Mouse (Mus musculus) liver, postnatal 0 days (tissue): ENCODE data around the gene Ntpcr.

ENCODE experiments used
- CTCF ChIP-seq: sonication (generic); IDR thresholded peaks from 2 replicates; pipeline ENCODE4 v1.5.1; 2016; ENCODE audit warnings: antibody characterized with exemption, low read depth
- EP300 ChIP-seq: IDR thresholded peaks from 2 replicates; pipeline ENCODE4 v1.6.1; 2016; ENCODE audit warnings: antibody characterized with exemption, low read depth, mild to moderate bottlenecking

DNA sequence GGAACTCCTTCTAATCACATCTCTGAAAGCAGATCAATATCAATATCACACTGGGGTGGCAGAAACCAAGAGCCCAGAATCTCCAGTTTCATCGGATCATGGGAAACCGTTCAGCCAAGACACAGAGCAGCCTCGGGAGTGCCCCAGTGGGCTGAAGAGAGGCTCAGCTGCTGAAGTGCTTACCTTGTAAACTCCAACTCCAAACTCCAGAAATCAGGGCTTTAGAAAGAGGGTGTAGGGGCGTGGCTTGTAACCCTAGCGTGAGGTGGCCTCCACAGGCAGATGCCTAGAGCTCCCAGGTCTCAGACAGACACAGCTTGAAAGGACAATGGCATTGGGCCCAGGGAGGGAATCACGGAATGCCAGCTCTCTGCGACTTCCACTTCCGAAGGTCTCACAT is 2.0 kb upstream of the Ntpcr start:
- TF ChIP-seq CTCF: no peak
- TF ChIP-seq EP300: no peak
